Mouse (Mus musculus) gastrocnemius, adult 8-10 months (tissue): ENCODE measurements at regions not wholly inside any gene's neighbourhood (a gene's known extent, or its start where the extent isn't known, plus 50 kb on each side); places are given as distances from the start of the nearest gene placed in this dataset.

Source experiments
- DNase-seq, 2 experiments: peaks; one replicate each; pipeline ENCODE4 v3.0.0; 2022; ENCODE audit warnings: low spot score in 2 of 2

- DNase-seq: no peak
Measured at GRCm38 (mm10) chr15:31087607-31088006, 136.5 kb upstream of the Dap start.

DNA sequence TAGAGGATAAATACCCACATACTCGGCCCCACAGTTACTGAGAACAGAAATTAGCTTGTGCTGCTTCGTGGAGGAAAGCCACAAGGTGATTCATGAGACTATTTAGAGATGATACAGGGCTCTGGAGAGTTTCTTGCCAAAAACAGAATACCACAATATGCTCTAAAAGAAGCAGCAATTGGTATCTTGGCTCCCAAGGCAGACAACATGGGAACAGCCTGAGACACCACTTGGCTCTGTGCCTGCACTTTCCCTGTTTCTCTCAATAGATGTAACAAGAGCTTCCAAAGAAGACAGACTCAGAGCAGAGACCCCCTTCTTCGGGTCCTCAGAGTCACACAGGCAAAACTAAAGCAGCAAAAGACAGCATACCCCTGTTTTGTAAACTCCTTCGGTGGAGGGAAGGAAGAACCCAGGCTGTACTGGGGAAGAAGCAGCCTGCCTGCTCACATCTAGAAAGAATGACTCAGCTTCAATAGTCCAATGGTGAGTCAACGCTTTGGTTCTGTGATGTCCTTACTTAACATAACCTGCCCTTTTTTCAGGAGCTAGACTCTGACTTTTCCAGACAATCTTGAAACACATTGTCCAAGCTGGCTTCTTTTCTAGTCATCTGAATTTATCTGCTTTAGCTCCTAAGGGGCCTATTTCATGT, 132.1 kb upstream of the Dap start:
- peak; percentile 8 to 12 for DNase-seq

DNA sequence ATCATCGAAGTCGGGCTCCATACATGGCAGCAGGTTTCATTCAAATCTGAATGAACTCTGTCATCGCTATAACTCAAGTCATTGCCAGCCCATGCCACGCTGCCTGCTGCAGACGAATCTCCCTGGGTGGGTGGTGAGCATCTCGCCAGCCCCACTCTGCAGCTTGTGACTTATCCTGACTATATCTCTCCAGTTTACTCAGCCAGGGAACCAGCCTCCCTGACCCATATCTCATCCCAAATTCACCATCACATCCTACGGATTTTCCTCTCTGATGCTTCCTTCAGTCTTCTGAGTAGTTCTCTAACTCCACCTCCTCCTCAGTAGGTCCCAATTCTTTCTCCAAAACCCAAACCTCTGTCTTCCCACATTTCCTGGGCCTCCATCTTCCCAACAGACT, 127.9 kb upstream of the Dap start:
- no peak for DNase-seq

DNA sequence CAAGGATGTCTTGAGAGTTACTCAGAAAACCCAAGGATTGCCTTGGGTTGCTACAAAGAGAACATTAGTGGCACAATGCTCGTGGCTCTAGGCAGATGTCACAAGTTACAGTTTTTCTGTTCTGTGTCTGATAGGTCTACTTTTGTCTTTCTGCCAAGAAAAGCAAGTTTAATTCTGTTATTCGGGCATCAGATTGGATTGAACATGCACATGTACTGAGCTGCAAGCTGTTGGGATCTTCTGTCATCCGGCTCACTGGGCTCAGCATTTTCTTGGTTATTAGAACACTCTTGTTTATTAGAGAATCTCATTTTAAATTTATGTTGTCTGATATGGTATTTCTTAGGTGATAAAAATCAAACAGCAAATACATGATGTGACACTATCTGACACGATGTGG, 126.8 kb upstream of the Dap start:
- DNase-seq: no peak

- no peak for DNase-seq
Measured at GRCm38 (mm10) chr15:31104743-31105142, 119.4 kb upstream of the Dap start.

DNA sequence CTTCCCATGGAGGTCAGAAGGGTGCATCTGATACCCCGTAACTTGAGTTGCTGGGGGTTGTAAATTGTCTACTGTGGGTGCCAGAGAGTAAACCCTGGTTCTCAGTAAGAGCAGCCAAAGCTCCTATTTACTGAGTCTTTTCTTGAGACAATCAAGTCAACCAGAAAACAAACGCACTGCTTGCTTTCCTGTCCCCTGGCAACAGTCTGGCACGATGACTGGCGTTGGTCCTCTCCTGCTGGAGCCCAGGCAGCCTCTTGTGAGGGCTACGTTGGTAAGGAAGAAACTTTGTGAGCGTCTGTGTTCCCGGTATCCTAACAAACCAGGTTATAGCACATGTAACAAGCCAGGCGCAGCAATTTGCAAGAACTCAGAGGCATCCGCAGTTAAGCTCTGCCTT, 117.2 kb upstream of the Dap start:
- DNase-seq: no peak

GRCm38 (mm10) chr15:31113216-31113615, 110.9 kb upstream of the Dap start:
- DNase-seq: no peak

DNA sequence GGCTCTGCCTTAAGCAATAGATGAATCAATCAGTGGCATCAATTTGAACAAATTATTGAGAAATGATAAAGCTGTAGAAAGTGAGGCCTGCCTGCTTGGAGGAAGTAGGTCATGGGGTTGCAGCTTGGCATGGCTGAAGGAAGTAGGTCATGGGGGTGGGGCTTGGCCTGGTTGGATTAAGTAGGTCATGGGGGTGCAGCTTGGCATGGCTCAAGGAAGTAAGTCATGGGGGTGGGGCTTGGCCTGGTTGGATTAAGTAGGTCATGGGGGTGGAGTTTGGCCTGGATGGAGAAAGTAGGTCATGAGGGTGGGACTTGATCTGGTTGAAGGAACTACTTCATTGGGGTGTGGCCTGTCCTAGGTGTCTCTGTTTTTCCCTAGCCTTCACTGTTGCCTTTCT, 106.8 kb upstream of the Dap start:
- DNase-seq: no peak

DNA sequence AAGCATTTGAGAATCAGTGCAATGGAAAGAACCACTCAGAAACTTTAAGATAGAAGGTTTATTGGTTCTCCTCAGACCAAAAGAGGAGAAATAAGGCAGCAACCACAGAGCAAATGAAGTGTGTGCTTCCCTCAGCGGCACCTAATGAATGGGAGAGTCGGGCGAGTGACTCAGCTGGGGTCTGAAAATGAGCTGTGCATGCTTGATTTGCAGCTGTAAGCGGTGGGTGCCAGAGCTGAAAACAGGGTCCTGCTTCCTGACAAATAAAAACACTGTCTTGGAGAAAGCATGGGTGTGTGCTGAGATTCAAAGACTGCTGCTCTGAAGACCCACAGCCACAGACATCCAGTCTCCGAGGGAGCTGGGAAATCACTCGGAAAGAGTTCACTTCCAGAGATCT, 104.0 kb upstream of the Dap start:
- no peak for DNase-seq

- no peak for DNase-seq
Measured at GRCm38 (mm10) chr15:31125784-31126183, 98.3 kb upstream of the Dap start.

DNA sequence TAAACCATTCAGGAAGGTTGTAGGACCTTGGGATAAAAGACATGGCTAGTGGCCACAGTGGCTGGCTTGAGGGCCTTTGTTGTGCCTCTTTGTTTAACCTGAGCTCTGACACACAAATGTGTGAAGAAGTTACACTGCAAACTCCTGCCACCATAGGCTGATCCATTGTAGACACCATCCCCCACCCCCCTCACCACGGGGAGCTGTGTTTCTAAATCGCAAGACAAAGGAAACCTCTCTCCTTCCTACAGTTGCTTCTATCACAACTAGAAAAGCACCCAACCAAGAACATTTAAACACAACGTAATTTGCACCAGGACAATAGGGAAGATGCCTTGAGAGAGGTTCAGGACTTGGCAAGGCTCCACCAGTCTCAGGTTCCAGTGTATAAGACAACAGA, 97.1 kb upstream of the Dap start:
- DNase-seq: no peak

DNA sequence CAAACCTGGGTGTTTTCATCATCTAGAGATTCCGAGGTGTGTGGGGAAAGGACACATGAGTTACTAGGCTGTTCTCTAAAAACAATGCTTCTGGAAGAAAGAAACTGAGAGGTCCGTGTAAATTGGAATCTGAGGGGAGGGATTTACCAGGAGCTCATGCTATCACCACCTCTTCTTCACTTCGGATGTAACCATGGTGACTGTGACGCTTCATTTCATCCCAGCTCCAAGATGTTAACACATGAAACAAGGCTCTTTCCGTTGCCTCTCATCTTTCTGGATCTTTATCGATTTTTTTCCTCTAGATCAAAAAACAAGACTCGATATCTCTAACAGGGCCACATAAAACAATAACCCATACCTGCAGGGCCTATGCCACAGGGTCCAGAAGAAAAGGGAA, 89.2 kb upstream of the Dap start:
- DNase-seq: no peak

GRCm38 (mm10) chr15:31138637-31139036, 85.5 kb upstream of the Dap start:
- no peak for DNase-seq

DNA sequence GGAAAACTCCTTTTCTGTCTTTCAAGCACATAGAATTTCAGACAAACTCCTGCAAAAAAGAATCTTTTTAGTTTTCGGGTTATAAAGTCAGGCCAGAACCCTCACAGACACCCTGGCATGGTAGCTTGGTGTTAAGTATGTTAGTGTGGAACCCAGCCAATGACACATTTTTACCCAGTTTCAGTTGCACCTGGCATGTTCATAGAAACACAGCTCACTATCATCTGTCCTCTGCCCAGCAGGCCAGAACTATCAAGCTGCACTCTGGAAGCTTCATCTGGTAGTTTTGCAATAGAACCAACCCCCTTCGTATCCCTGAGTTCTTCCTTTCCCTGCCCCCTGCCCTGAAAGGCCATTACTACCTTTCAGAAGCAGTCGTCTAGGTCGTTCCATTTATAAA, 82.4 kb upstream of the Dap start:
- no peak for DNase-seq

GRCm38 (mm10) chr15:31148251-31149145, 75.6 kb upstream of the Dap start:
- no peak for DNase-seq

DNA sequence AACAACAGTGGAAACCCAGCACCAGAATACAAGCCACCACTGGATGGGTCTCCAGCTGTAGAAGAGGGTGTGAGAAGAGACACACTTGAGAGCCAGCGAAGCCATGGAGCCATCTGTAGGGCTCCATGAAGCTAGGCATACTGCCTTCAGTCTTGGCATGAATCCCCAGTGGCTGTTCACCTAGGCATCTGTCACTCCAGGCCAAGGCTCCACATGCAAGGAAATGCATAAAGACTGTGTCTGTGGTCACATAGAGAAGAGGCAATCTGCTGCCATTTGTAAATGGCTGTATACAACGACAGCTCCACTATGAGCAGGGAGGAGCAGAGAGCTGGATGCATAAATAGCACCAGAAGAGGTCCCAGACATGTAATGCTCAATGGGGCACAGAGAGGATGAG, 74.3 kb upstream of the Dap start:
- no peak for DNase-seq

GRCm38 (mm10) chr15:31150546-31151471, 73.3 kb upstream of the Dap start:
- no peak for DNase-seq

DNA sequence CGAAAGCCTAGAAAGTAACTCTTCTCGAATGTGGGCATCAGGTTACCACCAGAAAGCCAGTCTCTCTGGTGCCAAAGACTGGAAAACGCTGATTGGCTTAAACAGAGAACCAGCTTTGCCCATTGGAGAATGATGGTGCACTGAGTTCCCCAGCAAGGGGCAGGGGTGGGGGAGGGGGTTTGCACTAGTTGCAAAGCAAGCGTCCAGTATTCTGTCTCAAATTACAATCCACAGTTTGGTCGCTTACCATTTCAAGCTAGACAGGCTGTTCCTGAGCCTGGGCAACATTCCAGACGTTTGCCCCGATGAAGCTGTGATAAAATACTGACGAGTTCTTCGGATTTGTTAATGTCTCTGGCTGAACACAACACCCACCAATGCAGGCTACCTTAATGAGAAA, 69.0 kb upstream of the Dap start:
- DNase-seq: no peak

DNA sequence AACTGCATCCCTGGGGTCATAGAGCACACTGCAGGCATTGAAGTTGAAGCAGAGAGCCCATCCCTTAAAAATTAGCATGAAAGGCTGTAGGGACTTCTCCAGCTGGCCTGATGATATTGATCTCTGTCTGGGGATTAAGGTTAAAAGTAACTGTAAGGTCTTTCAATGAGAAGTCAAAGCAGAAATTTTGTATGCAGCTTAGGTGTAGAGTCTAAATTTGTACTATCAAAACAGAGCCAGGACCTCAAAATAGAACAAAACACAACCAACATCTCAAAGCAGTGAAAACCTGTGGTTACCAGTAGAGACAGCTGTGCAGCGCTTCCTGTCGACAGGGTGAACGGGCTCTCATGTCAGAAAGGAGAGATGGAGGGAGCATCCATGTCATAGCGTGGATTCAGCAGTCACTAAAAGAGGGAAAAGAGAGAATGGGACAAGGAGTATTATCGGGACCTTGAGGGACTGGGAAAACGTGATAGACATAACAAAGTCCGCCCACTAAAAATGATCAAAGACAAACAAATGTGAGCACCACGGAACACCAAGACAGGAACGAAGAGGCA, 57.5 kb upstream of the Dap start:
- no peak for DNase-seq

GRCm38 (mm10) chr15:31167506-31167905, 56.6 kb upstream of the Dap start:
- DNase-seq: no peak

- DNase-seq: no peak
Measured at GRCm38 (mm10) chr15:31168191-31168590, 55.9 kb upstream of the Dap start.
